Mouse (Mus musculus): ENCODE results near the gene Agbl5. TPM values are rescaled to one million over a fixed set of nuclear protein-coding genes. Genes with fewer than 3 reads are reported as not detected.

Agbl5 gene
- total RNA-seq, 2 experiments from 2014 or later, result 9.4 to 9.7 TPM

GRCm38 (mm10) chr5:30917891-30918670 is 29.6 kb downstream of the Agbl5 start:
- intact Hi-C loops (cut with DNase I), result no loop called here
- DNase-seq, result no peak

GRCm38 (mm10) chr5:30918691-30919090 is 30.2 kb downstream of the Agbl5 start:
- intact Hi-C loops (cut with DNase I), result no loop called here
- DNase-seq, result no peak

- DNase-seq, result no peak
- intact Hi-C loops (cut with DNase I), result loop anchor here (2.0 kb wide), 1 partner anchor 113 kb away; no protein-coding TSS in a partner anchor
Observed at GRCm38 (mm10) chr5:30919831-30920614, 31.5 kb downstream of the Agbl5 start.

GRCm38 (mm10) chr5:30920621-30921020 is 32.1 kb downstream of the Agbl5 start:
- intact Hi-C loops (cut with DNase I), result loop anchor here (2.0 kb wide), 1 partner anchor 114 kb away; no protein-coding TSS in a partner anchor
- DNase-seq, result peak in 1 of 2 experiments; percentile 32

- DNase-seq, result peak; percentile 91 to 96
- intact Hi-C loops (cut with DNase I), result loop anchor here (2.0 kb wide), 1 partner anchor 115 kb away; no protein-coding TSS in a partner anchor
Observed at GRCm38 (mm10) chr5:30921256-30922033, 33.0 kb downstream of the Agbl5 start, which contains the start of gene Khk. Khk (plus strand) TSS chr5:30921431.

- intact Hi-C loops (cut with DNase I), result no loop called here
Observed at GRCm38 (mm10) chr5:30922581-30923041, 34.1 kb downstream of the Agbl5 start.

GRCm38 (mm10) chr5:30923119-30923518 is 34.6 kb downstream of the Agbl5 start:
- DNase-seq, result no peak
- intact Hi-C loops (cut with DNase I), result no loop called here

More at GRCm38 (mm10) chr5:30922581-30923041, 34.1 kb downstream of the Agbl5 start:
- no peak for DNase-seq

- intact Hi-C loops (cut with DNase I), result no loop called here
- no peak for DNase-seq
Observed at GRCm38 (mm10) chr5:30924614-30925013, 36.1 kb downstream of the Agbl5 start.

- intact Hi-C loops (cut with DNase I), result no loop called here
- DNase-seq, result no peak
Observed at GRCm38 (mm10) chr5:30925217-30925616, 36.7 kb downstream of the Agbl5 start.

- intact Hi-C loops (cut with DNase I), result no loop called here
- DNase-seq, result no peak
Observed at GRCm38 (mm10) chr5:30926073-30926472, 37.6 kb downstream of the Agbl5 start.

- intact Hi-C loops (cut with DNase I), result no loop called here
- DNase-seq, result no peak
Observed at GRCm38 (mm10) chr5:30927945-30928529, 39.5 kb downstream of the Agbl5 start.

- DNase-seq, result peak; percentile 87 to 93
- intact Hi-C loops (cut with DNase I), result loop anchor here (1.0 kb wide), 2 partner anchors 68 to 74 kb away; no protein-coding TSS in a partner anchor
Observed at GRCm38 (mm10) chr5:30930121-30930520, 41.6 kb downstream of the Agbl5 start.

GRCm38 (mm10) chr5:30930846-30931245 is 42.4 kb downstream of the Agbl5 start:
- intact Hi-C loops (cut with DNase I), result loop anchor here (1.0 kb wide), 2 partner anchors 67 to 73 kb away; no protein-coding TSS in a partner anchor

GRCm38 (mm10) chr5:30931378-30931777 is 42.9 kb downstream of the Agbl5 start:
- intact Hi-C loops (cut with DNase I), result no loop called here
- peak in 1 of 2 experiments; percentile 28 for DNase-seq

More at GRCm38 (mm10) chr5:30930846-30931245, 42.4 kb downstream of the Agbl5 start:
- DNase-seq, result peak in 1 of 2 experiments; percentile 8

GRCm38 (mm10) chr5:30933705-30934104 is 45.2 kb downstream of the Agbl5 start:
- intact Hi-C loops (cut with DNase I), result no loop called here
- peak in 1 of 2 experiments; percentile 0 for DNase-seq

GRCm38 (mm10) chr5:30934725-30935461 is 46.4 kb downstream of the Agbl5 start:
- peak in 1 of 2 experiments; percentile 1 for DNase-seq
- intact Hi-C loops (cut with DNase I), result no loop called here

- DNase-seq, result no peak
- intact Hi-C loops (cut with DNase I), result no loop called here
Observed at GRCm38 (mm10) chr5:30943004-30943403, 54.5 kb downstream of the Agbl5 start.

- DNase-seq, result no peak
- intact Hi-C loops (cut with DNase I), result no loop called here
Observed at GRCm38 (mm10) chr5:30944344-30944743, 55.9 kb downstream of the Agbl5 start.
